Mouse (Mus musculus) adrenal gland, adult (tissue): ENCODE measurements at regions not wholly inside any gene's neighbourhood (a gene's known extent, or its start where the extent isn't known, plus 50 kb on each side); places are given as distances from the start of the nearest gene placed in this dataset.

Experiments used
- DNase-seq, 2 experiments: peaks; one replicate each; pipeline ENCODE4 v3.0.0; 2022 to 2023; ENCODE audit warnings: low spot score in 1 of 2; ENCODE audit not compliant: inconsistent age in 2 of 2

GRCm38 (mm10) chr12:12527366-12527765 is 265.4 kb downstream of the Fam49a start:
- no peak for DNase-seq

- DNase-seq: no peak
Observed at GRCm38 (mm10) chr12:12520311-12520852, 258.4 kb downstream of the Fam49a start.

GRCm38 (mm10) chr12:12518490-12519070 is 256.6 kb downstream of the Fam49a start:
- no peak for DNase-seq

GRCm38 (mm10) chr12:12517020-12517419 is 255.1 kb downstream of the Fam49a start:
- no peak for DNase-seq

GRCm38 (mm10) chr12:12510764-12511163 is 248.8 kb downstream of the Fam49a start:
- DNase-seq: no peak

- peak in 1 of 2 experiments; percentile 22 for DNase-seq
Observed at GRCm38 (mm10) chr12:12509164-12509937, 247.4 kb downstream of the Fam49a start.

- DNase-seq: no peak
Observed at GRCm38 (mm10) chr12:12508487-12509125, 246.7 kb downstream of the Fam49a start.

- no peak for DNase-seq
Observed at GRCm38 (mm10) chr12:12506671-12507070, 244.7 kb downstream of the Fam49a start.

GRCm38 (mm10) chr12:12505590-12505989 is 243.7 kb downstream of the Fam49a start:
- no peak for DNase-seq

GRCm38 (mm10) chr12:12499903-12500302 is 238.0 kb downstream of the Fam49a start:
- DNase-seq: no peak

GRCm38 (mm10) chr12:12498621-12499020 is 236.7 kb downstream of the Fam49a start:
- no peak for DNase-seq

- DNase-seq: no peak
Observed at GRCm38 (mm10) chr12:12497277-12497841, 235.4 kb downstream of the Fam49a start.

GRCm38 (mm10) chr12:12496593-12497141 is 234.7 kb downstream of the Fam49a start:
- peak; percentile 63 to 89 for DNase-seq

- DNase-seq: no peak
Observed at GRCm38 (mm10) chr12:12490173-12490572, 228.2 kb downstream of the Fam49a start.

- DNase-seq: no peak
Observed at GRCm38 (mm10) chr12:12488090-12488489, 226.2 kb downstream of the Fam49a start.

- DNase-seq: no peak
Observed at GRCm38 (mm10) chr12:12486656-12487356, 224.9 kb downstream of the Fam49a start.

GRCm38 (mm10) chr12:12484921-12485680 is 223.2 kb downstream of the Fam49a start:
- DNase-seq: peak in 1 of 2 experiments; percentile 25

- no peak for DNase-seq
Observed at GRCm38 (mm10) chr12:12480451-12480850, 218.5 kb downstream of the Fam49a start.

- DNase-seq: no peak
Observed at GRCm38 (mm10) chr12:12452086-12452485, 190.1 kb downstream of the Fam49a start.

GRCm38 (mm10) chr12:12446768-12447167 is 184.8 kb downstream of the Fam49a start:
- no peak for DNase-seq
